Mouse (Mus musculus): ENCODE measurements around the gene Cldn10.
A peak's percentile ranks its signal among the peaks of the same experiment; 100 is the strongest.

Gene Cldn10

DNA sequence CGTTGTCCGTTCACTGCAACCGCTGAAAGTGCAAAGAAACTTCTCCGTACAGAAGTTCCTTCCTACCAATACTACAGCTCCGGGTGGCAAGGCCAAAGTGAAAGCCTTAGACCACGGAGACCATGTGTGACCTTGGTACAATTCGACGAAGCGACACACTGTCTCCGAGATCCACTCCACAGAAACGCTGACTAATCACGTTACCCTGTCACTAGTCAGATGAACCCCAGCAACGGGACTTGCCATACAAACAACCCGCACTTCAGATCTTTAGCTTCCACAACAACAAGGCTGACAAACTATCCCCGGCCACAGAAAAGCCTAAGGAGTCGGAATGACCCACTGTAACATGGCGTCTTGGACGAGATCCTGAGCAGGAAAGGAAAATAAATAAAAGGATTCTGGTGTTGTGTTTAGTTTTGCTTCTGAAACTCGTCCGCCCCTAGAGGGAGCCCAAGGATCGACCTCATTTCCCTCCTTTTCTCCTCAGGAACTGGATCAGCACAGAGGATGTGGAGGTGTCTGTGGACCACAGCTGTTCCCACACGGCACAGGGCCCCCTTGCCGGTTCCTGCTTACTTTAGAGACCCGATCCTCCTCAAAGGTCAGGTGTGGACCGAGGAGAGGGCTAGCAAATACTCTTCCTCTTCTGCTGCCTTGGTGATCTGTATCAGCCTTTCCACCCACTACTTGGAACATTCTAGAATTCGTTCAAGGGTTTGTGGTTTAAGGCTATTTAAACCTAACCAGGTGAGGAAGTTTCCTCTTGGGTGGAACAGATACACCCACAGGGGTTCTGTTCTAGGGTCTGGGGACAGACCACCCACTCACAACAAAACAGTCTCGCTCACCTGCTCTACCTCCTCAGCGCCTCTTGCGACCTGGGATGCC lies 122.9 kb downstream of the Cldn10 start:
- DNase-seq (ENCODE audit: low spot score), result peak; percentile 65

DNA sequence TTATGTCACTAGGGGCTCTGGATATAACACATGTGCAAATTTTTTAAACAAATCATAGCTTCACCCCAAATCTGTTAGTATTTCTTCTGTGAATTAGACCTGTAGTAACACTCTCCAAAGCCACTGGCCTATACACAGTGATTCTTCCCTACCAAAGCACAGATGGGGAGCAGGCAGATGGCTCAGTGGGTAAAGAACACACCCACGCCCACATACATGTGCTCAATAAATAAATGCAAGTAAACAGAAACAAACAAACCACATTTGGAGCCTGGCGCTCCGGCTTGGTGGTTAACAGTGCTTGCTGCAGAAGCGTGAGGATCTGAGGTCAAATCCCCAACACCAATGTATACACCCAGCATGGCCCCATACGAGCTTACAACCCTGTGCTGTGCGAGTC lies 123.8 kb downstream of the Cldn10 start:
- no peak for DNase-seq (ENCODE audit: low spot score)

GRCm38 (mm10) chr14:118913651-118914050 lies 125.9 kb downstream of the Cldn10 start:
- no peak for DNase-seq (ENCODE audit: low spot score)

- no peak for DNase-seq (ENCODE audit: low spot score)
Observed at GRCm38 (mm10) chr14:118919025-118919424, 131.3 kb downstream of the Cldn10 start.

DNA sequence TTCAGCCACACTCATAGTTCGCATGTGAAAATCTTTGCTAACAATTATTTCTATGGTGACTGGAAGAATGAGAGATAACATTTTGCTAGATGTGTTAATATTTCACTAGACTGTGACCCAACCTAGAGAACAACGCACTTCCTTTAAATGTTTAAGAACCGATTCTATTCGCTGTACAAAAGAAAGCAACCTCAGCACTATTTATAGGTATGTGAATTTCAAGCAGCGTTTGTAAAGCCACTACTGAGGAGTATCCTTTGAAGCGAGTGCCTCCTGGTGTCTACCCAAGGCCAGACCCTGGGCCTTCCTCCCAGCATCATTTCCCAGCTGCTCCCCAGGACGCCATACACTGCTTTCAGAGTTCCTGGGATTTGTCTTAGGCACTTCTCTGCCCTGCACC lies 132.9 kb downstream of the Cldn10 start:
- no peak for DNase-seq (ENCODE audit: low spot score)

GRCm38 (mm10) chr14:118922251-118922650 lies 134.5 kb downstream of the Cldn10 start:
- no peak for DNase-seq (ENCODE audit: low spot score)

DNA sequence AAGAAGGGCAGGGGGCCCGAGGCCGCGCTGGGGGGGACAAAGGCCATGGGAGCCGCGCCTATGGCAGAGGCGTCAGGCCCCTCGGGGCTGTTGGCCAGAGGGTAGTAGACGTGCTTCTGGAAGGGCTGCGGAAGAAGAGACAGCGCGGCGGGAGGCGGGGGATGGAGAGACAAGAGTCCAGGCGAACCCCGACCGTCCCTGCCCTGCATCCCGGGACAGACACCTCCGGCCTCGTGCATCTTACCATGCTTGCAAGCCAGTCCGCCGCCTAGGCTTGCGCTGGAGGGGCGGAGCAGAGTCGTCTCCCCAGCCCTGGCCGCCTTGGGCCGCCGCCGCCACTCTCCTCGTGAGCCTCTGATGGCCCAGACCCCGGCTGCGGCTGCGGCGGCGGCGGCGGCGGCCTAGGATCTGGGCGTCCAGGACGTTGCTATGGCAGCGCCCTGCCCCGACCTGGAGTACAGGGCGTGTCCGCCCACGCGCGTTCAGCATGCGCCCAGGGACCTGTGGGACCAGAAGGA lies 135.0 kb downstream of the Cldn10 start:
- no peak for DNase-seq (ENCODE audit: low spot score)

Measured in ovary, postnatal 14 days (tissue).